Mouse (Mus musculus) hindbrain, embryonic 15.5 days (tissue): ENCODE results near the gene Tcf25. TPM values are rescaled to one million over a fixed set of nuclear protein-coding genes. Genes with fewer than 3 reads are reported as not detected.
A peak's percentile ranks its signal among the peaks of the same experiment; 100 is the strongest.

Source experiments
- ATAC-seq: fragments of 200-750 bp; cut with Nextera tagmentation; 2 replicates; pipeline ENCODE4 v1.8.0; 2017; ENCODE audit warnings: low read depth, moderate number of reproducible peaks, moderate TSS enrichment; ENCODE audit not compliant: low FRiP score
- H3K27ac ChIP-seq: fragments of 300-500 bp; sonication (generic); replicated peaks from 2 replicates; pipeline ENCODE4 v1.5.1; 2015; ENCODE audit warnings: mild to moderate bottlenecking, inconsistent platforms
- H3K27me3 ChIP-seq: fragments of 300-500 bp; sonication (generic); 2 replicates; pipeline ENCODE4 v1.6.1; 2015; ENCODE audit warnings: control low read depth, inconsistent platforms
- H3K36me3 ChIP-seq: fragments of 300-500 bp; sonication (generic); 2 replicates; pipeline ENCODE4 v1.6.1; 2015; ENCODE audit warnings: control low read depth, inconsistent platforms
- H3K4me1 ChIP-seq: fragments of 300-500 bp; sonication (generic); replicated peaks from 2 replicates; pipeline ENCODE4 v1.6.1; 2015; ENCODE audit warnings: control low read depth, inconsistent platforms
- H3K4me2 ChIP-seq: fragments of 300-500 bp; sonication (generic); 2 replicates; pipeline ENCODE4 v1.6.1; 2015; ENCODE audit warnings: moderate library complexity, mild to moderate bottlenecking, inconsistent platforms
- H3K4me3 ChIP-seq: fragments of 300-500 bp; sonication (generic); 2 replicates; pipeline ENCODE4 v1.5.1; 2015; ENCODE audit warnings: mild to moderate bottlenecking, inconsistent platforms
- H3K9ac ChIP-seq: fragments of 300-500 bp; sonication (generic); 2 replicates; pipeline ENCODE4 v1.6.1; 2015; ENCODE audit warnings: inconsistent platforms
- H3K9me3 ChIP-seq: fragments of 300-500 bp; sonication (generic); 2 replicates; pipeline ENCODE4 v1.6.1; 2016; ENCODE audit warnings: control low read depth, inconsistent platforms
- WGBS: fragments of 180-500 bp; shearing (Covaris S2); methylation state at CpG from one replicate; pipeline ENCODE4 v1.1.7; 2015; 5-methylcytosine and 5-hydroxymethylcytosine counted together
- polyA plus RNA-seq: library from polyadenylated mRNA; unstranded; fragments of >200 nt; fragmentation: Nextera tagmentation; extraction: Ambion mirVana; gene quantifications from 2 replicates; pipeline ENCODE4 v1.2.1, GENCODE M21; 2015

The Tcf25 gene
- polyA plus RNA-seq, 1 experiment from 2014 or later: 377 TPM

DNA sequence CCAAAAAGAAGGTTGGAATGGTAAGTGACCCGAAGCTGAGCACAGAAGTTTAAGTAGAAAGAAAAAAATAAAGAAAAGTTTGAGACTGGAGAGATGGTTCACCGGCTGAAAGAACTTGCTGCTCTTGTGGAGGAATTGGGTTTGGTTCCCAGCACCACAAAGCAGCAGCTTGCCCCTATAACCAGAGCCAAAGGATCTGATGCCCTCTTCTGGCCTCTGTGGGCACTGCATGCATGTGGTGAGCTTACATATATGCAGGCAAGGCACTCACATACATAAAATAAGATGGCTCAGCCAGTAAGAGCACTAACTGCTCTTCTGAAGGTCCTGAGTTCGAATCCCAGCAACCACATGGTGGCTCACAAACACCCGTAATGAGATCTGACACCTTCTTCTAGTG, 33.5 kb upstream of the Tcf25 start:
- 99% methylated on average over 4 of the region's 4 CpGs for WGBS
- no peaks in the 10 kb centered on the region for H3K9me3 ChIP-seq
- no peak for ATAC-seq
- H3K4me1 ChIP-seq: peaks cover 10% of the 10 kb centered on the region
- H3K9ac ChIP-seq: no peak overlapping the region
- 0 out of 2 replicates have a peak, but pooled peaks cover 3% of the 10 kb centered on the region for H3K36me3 ChIP-seq
- no peak overlapping the region for H3K4me2 ChIP-seq
- no peak overlapping the region for H3K4me3 ChIP-seq
- H3K27ac ChIP-seq: no peak overlapping the region
- H3K27me3 ChIP-seq: no peaks in the 10 kb centered on the region

DNA sequence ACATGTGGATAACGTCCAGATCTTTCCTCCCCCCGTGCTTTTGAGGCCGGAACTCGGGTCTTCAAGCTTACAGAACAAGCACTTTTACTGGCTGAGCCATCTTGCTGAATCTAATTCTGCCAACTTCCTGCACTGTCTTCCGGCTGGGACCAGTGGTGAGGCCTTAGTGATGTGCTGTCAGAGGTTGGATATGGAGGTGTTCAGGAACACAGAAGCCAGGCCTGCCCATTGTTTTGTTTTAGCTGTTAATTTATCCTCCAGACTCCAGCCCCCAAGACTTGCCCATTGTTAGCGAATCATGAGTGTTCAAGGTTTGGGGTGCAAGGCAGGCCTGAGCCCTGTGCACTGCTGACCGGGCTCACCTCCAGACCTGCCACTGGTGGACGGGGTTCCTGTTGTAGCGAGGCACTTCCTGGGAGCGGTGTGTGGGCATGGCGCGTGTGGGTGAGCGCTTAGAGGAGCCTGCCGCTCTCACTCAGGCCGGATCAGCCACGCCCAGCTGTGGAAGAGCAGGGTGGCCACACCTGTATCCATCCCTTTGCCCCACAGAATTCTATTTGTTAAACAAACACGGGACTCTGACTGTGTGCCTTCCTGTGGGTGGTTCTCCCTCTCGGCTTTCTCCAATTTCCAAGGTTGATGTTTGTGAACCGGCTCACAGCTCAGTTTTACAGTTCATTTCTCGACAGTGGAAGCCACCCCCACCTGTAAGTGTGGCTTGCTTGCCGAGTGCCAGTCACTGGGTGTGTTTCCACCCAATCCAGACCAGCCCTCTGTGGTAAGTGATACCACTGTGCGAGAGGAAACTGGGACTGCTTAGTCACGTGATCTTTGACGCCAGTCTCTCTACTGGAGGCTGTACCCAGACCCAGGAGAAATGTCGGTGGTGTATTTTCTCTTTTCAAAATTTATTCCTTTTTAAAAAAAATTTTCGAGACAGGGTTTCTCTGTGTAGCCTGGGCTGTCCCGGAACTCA, 32.2 kb upstream of the Tcf25 start:
- H3K9me3 ChIP-seq: no peaks in the 10 kb centered on the region
- H3K9ac ChIP-seq: no peak overlapping the region
- H3K4me1 ChIP-seq: 0 out of 2 replicates have a peak, but pooled peaks cover 2% of the 10 kb centered on the region
- no peaks in the 10 kb centered on the region for H3K27me3 ChIP-seq
- H3K4me2 ChIP-seq: no peak overlapping the region
- WGBS: 92% methylated on average over 27 of the region's 27 CpGs
- ATAC-seq: no peak; the same call in 1 of the 2 replicates
- no peak overlapping the region for H3K27ac ChIP-seq
- H3K36me3 ChIP-seq: 0 out of 2 replicates have a peak, but pooled peaks cover 3% of the 10 kb centered on the region
- no peak overlapping the region for H3K4me3 ChIP-seq

DNA sequence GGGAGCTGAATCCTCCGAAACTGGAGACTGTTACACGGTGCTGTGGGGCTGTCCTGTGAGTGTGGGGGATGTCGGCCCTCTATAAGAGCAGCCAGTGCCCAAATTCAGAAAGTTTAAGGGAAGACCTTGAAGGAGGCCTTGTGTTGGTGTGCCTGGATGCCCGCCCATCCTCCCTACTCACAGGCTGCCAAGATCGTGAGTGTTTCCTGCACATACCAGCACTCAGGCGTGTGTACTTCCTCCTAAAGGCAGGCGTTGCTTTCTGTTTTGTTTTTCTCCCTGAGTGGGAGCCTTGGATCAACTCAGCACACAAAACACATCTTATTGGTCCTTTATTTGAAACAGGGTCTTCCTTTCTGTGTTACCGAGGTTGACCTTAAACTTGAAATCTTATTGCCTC, 31.3 kb upstream of the Tcf25 start:
- Histone ChIP-seq H3K36me3 (0 out of 2 replicates have a peak, but pooled peaks cover 3% of the 10 kb centered on the region), H3K27me3 (no peaks in the 10 kb centered on the region), H3K9ac (no peak overlapping the region), H3K4me1 (no peaks in the 10 kb centered on the region), H3K4me3 (no peak overlapping the region), H3K4me2 (no peak overlapping the region), H3K9me3 (no peaks in the 10 kb centered on the region), H3K27ac (no peak overlapping the region)
- WGBS: 85% methylated on average over 8 of the region's 8 CpGs
- ATAC-seq: no peak

DNA sequence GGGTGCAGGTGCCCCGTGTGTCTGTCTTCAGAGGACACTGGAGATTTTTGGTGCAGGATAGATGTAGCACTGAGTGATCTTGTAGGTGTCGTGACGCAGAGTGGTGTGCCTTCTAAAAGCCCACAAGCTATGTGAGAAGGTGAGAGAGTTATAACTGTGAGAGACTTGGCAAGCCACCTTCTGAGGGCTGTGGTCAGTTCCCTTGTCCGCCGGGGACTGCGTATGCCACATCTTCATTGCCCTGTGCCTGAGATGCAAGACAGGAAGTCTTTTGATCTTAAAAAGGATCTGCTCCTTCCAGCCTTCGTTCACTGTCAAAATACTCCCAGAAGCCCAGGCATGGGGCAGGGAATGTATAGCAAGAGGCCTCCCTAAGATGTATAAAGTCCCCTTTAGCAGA, 30.6 kb upstream of the Tcf25 start:
- no peak overlapping the region for H3K4me2 ChIP-seq
- H3K9me3 ChIP-seq: no peaks in the 10 kb centered on the region
- 85% methylated on average over 7 of the region's 7 CpGs for WGBS
- H3K27ac ChIP-seq: no peak overlapping the region
- H3K9ac ChIP-seq: no peak overlapping the region
- ATAC-seq: no peak
- no peak overlapping the region for H3K4me3 ChIP-seq
- H3K27me3 ChIP-seq: no peaks in the 10 kb centered on the region
- H3K4me1 ChIP-seq: no peaks in the 10 kb centered on the region
- H3K36me3 ChIP-seq: 0 out of 2 replicates have a peak, but pooled peaks cover 3% of the 10 kb centered on the region

DNA sequence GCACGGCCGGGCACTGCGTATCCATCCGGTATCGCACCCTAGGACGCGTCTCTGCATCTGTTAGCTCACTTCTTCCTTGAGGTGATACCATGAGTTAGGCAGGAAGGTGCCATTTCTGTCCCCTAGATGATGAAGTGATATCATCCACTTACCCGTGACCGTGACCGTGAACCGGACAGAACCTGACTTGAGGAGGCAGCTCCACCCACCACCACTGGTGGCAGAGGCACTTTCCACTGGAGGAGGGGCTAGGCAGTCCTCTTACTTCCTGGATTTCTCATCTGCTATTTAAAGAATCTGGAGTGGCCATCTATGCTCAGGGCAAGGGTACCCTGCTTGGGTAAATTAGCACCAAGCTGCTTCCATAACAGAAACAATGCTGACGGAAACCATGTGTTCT, 30.1 kb upstream of the Tcf25 start:
- Histone ChIP-seq H3K4me1 (0 out of 2 replicates have a peak, but pooled peaks cover under 1% of the 10 kb centered on the region), H3K9me3 (no peaks in the 10 kb centered on the region), H3K36me3 (0 out of 2 replicates have a peak, but pooled peaks cover 3% of the 10 kb centered on the region), H3K9ac (no peak overlapping the region), H3K27ac (no peak overlapping the region), H3K4me2 (no peak overlapping the region), H3K4me3 (no peak overlapping the region), H3K27me3 (no peaks in the 10 kb centered on the region)
- no peak for ATAC-seq
- WGBS: 85% methylated on average over 12 of the region's 12 CpGs

DNA sequence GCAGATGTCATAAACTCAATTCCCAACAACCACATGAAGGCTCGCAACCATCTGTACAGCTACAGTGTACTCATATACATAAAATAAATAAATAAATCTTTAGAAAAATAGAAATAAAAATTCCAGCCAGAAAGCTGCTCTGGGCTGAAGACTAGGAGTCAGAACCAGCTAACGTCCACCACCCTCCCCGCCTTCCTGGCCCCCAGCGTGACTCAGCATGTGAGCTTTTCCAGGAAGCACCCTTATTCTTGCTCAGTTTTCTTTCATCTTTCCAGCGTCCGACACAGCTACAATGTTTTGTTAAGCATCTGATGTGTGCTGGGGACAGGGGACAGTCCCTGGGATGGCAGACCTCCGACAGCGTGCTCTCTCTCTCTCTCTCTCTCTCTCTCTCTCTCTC, 28.4 kb upstream of the Tcf25 start:
- Histone ChIP-seq H3K4me3 (no peak overlapping the region), H3K36me3 (peaks cover 1% of the 10 kb centered on the region; the same call in 1 of the 2 replicates), H3K9ac (no peak overlapping the region), H3K27me3 (no peaks in the 10 kb centered on the region), H3K4me2 (no peak overlapping the region), H3K9me3 (no peaks in the 10 kb centered on the region), H3K4me1 (0 out of 2 replicates have a peak, but pooled peaks cover 6% of the 10 kb centered on the region), H3K27ac (no peak overlapping the region)
- WGBS: 91% methylated on average over 8 of the region's 8 CpGs
- ATAC-seq: no peak

DNA sequence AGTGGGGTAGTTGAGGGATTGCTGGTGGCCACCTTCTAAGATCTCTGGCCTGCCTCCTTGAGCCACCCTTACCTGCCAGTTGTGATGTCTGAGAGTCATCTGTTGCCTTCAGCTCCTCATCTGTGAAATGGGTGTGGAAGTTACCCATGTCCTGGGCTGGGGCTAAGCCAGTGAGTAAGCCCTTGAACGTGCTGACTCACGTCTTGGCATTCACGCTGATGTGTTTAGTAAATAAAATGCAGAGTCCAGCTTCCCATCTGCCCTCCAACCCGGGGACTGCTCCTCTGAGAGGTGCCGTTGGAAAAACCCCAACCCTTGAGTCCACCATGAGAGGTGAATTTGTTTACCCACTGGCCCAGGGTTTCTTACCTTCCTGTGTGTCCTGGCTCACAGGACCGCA, 27.7 kb upstream of the Tcf25 start:
- H3K27ac ChIP-seq: no peak overlapping the region
- H3K9ac ChIP-seq: no peak overlapping the region
- no peak overlapping the region for H3K4me2 ChIP-seq
- H3K27me3 ChIP-seq: no peaks in the 10 kb centered on the region
- H3K9me3 ChIP-seq: no peaks in the 10 kb centered on the region
- H3K4me1 ChIP-seq: 0 out of 2 replicates have a peak, but pooled peaks cover 6% of the 10 kb centered on the region
- no peak overlapping the region for H3K4me3 ChIP-seq
- H3K36me3 ChIP-seq: no peaks in the 10 kb centered on the region; the same call in 1 of the 2 replicates
- no peak for ATAC-seq
- WGBS: 92% methylated on average over 6 of the region's 6 CpGs

DNA sequence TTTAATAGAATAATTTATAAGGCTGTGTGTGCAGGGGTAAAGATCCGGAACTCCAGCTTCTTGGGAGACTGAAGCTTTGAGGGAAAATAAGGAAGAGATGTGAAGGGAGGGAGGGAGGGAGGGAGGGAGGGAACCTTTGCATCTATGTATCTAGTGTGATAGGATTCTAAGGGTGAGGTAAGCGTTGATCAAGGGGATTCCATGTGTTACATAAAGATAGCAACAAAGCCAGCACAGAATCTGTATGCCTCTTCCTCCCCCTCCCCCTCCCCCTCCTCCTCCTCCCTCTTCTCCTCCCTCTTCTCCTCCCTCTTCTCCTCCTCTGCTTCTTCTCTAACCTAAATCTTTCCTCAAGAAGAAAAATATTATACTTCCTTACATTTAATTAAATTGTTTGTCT, 26.3 kb upstream of the Tcf25 start:
- H3K9ac ChIP-seq: no peak overlapping the region
- no peak overlapping the region for H3K4me3 ChIP-seq
- 0 out of 2 replicates have a peak, but pooled peaks cover 6% of the 10 kb centered on the region for H3K4me1 ChIP-seq
- H3K36me3 ChIP-seq: no peaks in the 10 kb centered on the region; the same call in 1 of the 2 replicates
- no peaks in the 10 kb centered on the region for H3K27me3 ChIP-seq
- no peak for ATAC-seq
- no peaks in the 10 kb centered on the region for H3K9me3 ChIP-seq
- H3K27ac ChIP-seq: no peak overlapping the region
- WGBS: 89% methylated on average over 2 of the region's 2 CpGs
- H3K4me2 ChIP-seq: no peak overlapping the region

DNA sequence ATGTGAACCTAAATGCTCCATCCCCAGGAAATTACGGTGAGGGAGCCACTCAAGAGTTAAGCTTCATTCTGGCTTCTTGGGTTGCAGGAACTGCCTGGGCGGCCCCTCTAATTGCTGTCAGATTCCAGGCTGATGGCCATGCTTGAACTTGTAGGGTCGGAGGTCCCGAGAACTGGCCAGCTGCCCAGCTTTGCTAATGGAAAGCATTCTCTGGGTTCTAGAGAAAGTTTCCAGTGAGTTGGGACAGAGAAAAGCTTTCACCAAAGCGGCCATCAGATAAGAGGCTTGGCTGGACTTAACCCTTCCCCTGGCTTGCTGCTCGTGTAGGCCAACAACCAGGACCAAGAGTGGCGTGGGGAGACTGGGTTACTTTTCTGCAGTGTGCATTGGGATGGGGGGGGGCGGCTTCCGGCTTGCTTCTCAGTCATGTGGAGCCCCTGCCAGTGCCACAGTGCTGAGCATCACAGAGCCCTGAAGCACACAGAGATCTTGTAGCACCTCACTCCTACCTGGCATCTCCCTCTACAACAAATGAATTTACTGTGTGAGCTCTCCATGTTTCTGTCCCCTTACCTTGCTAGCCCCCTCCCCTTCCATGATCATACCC, 25.2 kb upstream of the Tcf25 start:
- Histone ChIP-seq H3K27me3 (no peaks in the 10 kb centered on the region), H3K4me2 (no peak overlapping the region), H3K4me3 (no peak overlapping the region), H3K27ac (no peak overlapping the region; the same call in 1 of the 2 replicates), H3K9me3 (no peaks in the 10 kb centered on the region), H3K36me3 (no peaks in the 10 kb centered on the region; the same call in 1 of the 2 replicates), H3K9ac (no peak overlapping the region), H3K4me1 (0 out of 2 replicates have a peak, but pooled peaks cover 6% of the 10 kb centered on the region)
- ATAC-seq: 0 out of 2 replicates have a peak, but pooled peaks have one; percentile 9
- 56% methylated on average over 9 of the region's 9 CpGs for WGBS

DNA sequence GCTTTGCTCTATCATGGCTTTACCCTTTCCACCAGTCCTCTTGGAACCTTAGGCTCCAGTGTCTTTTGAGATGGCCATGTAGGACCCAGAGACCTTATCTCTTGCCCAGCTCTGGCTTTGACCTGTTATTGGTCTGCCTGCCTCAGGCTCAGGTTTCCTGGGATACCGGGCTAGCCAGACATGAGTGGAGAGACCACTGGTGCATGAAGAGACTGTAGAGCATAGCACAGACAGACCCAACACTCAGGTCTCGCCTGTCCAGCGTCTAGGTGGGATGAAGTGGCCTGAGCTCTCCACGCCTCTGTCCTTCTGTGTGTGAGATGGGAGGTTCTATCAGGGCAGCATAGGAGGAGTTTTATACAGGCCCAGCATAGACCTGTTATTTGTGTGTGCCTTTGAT, 24.5 kb upstream of the Tcf25 start:
- no peak for ATAC-seq
- H3K4me2 ChIP-seq: no peak overlapping the region
- H3K27me3 ChIP-seq: no peaks in the 10 kb centered on the region
- H3K36me3 ChIP-seq: no peaks in the 10 kb centered on the region; the same call in 1 of the 2 replicates
- WGBS: 75% methylated on average over 4 of the region's 4 CpGs
- no peaks in the 10 kb centered on the region for H3K9me3 ChIP-seq
- H3K27ac ChIP-seq: no peak overlapping the region
- 0 out of 2 replicates have a peak, but pooled peaks cover 6% of the 10 kb centered on the region for H3K4me1 ChIP-seq
- H3K9ac ChIP-seq: no peak overlapping the region
- no peak overlapping the region for H3K4me3 ChIP-seq

DNA sequence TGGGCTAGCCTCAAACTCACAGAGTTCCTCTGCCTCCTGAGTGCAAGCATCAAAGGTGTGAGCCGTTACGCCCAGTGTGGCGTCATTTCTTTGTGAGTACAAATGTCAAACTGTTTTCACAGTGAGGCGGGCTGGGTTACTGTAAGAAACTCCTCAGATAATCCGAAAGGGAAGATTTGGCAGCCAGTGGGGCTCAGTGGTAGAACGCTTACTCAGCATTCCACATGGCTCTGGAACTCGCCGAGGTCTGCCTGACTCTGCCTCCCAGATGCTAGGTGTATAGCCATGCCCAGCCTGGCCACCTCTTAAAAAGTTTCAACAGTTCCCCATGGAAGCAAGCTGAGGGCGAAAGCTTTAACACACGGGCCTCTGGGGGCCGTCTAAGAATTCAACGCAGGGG, 21.4 kb upstream of the Tcf25 start:
- no peak for ATAC-seq
- Histone ChIP-seq H3K9ac (no peak overlapping the region), H3K4me1 (0 out of 2 replicates have a peak, but pooled peaks cover 6% of the 10 kb centered on the region), H3K4me3 (no peak overlapping the region), H3K27ac (no peak overlapping the region), H3K36me3 (peaks cover 10% of the 10 kb centered on the region; the same call in 1 of the 2 replicates), H3K4me2 (no peak overlapping the region), H3K27me3 (no peaks in the 10 kb centered on the region), H3K9me3 (no peaks in the 10 kb centered on the region)
- WGBS: 88% methylated on average over 12 of the region's 12 CpGs

DNA sequence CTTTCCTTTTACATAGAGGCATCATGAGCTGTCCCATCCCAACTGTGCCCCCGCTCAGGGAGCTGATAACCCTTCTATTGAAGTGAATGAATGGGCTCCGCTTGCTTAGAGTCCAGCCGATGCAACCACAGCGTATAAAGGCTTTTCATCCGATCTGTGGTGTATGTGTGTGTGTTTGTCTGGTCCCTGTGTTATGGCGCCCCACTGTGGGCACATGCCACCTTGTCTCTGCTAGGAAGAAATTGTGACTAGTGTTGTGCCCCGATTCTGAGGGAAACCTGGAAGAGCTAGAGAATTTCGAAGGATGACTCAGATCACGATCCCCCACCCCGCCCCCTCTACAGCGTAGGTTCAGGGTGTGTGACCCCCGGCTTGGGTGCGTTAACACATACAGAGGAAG, 20.8 kb upstream of the Tcf25 start:
- 48% methylated on average over 13 of the region's 13 CpGs for WGBS
- Histone ChIP-seq H3K4me3 (no peak overlapping the region), H3K4me1 (0 out of 2 replicates have a peak, but pooled peaks cover 6% of the 10 kb centered on the region), H3K9ac (no peak overlapping the region), H3K9me3 (no peaks in the 10 kb centered on the region), H3K4me2 (no peak overlapping the region), H3K27me3 (no peaks in the 10 kb centered on the region), H3K36me3 (peaks cover 14% of the 10 kb centered on the region; the same call in 1 of the 2 replicates), H3K27ac (no peak overlapping the region)
- ATAC-seq: no peak
